Mouse (Mus musculus): ENCODE measurements around the gene Phactr4. TPM values are rescaled to one million over a fixed set of nuclear protein-coding genes. Genes with fewer than 3 reads are reported as not detected.

Phactr4 gene
- 22.3 and 31.8 TPM in 2 replicates for polyA plus RNA-seq (2014; fragmentation: Nextera tagmentation; extraction: Ambion mirVana)

DNA sequence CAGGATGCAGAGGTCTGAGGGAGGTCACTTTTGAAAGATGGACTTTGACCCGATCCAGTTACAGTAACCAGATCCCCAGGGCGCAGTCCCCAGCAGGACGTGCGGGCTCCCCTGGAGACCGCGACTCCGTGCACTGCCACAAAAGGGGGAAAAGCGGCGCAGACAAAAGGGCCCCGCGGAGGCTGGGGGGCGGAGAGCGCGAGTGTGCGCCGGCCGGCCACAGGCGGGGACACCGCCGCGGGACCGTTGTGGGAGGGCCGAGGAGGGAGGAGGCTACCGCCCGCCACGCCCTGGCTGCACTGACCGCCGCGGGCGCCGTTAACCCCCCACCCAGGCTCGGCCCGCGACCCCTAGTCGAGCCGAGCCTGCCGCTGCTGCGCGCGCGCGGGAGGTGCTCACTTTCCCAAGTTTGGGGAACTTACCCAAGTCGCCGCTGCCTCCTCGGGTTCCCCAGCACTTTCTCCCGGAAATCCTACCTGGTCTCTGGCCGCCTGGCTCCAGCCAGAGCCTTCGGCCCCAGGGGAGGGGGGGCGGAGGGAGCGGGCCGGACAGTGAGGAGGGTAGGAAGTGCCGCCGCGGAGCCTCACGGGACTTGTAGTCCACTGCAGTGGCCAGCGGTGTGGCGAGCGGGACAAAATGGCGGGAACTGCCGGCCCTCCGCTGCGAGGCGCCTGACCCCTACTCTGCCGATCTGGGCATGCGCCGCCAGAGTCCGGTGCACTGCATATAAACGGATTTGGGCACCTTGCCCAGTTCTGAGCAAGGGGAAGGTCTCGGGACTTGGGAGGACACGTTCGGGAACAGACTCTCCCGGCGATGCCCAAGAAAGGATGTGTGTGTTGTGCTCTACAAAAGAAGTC is at the start of gene Phactr4:
Phactr4 (minus strand) TSS at position 567 of the 860 bp plus-strand sequence.
- H3K9ac ChIP-seq (ENCODE audit: low read depth, low read length): peak within 1 kb of the TSS; percentile 78
- under 1% methylated on average over 65 of the region's 73 CpGs for WGBS
- H3K36me3 ChIP-seq (ENCODE audit: control insufficient read depth, insufficient read depth, low read length): no peaks in the 10 kb centered on the region
- H3K27ac ChIP-seq (ENCODE audit: low read depth, low read length): peak within 1 kb of the TSS; percentile 94
- peak within 1 kb of the TSS; percentile 56 for H3K4me3 ChIP-seq (ENCODE audit: low read length)
- H3K4me1 ChIP-seq (ENCODE audit: control insufficient read depth, insufficient read depth, low read length): peaks cover 10% of the 10 kb centered on the region
- H3K27me3 ChIP-seq (ENCODE audit: control insufficient read depth, insufficient read depth, low read length): no peaks in the 10 kb centered on the region
- no peaks in the 10 kb centered on the region; the same call in 1 of the 2 replicates for H3K9me3 ChIP-seq (ENCODE audit: control insufficient read depth, low read length)
- H3K4me2 ChIP-seq (replicated peaks; ENCODE audit: low read depth, low read length): peak within 1 kb of the TSS; percentile 45
- ATAC-seq (ENCODE audit: low FRiP score, low TSS enrichment): peak; percentile 98

DNA sequence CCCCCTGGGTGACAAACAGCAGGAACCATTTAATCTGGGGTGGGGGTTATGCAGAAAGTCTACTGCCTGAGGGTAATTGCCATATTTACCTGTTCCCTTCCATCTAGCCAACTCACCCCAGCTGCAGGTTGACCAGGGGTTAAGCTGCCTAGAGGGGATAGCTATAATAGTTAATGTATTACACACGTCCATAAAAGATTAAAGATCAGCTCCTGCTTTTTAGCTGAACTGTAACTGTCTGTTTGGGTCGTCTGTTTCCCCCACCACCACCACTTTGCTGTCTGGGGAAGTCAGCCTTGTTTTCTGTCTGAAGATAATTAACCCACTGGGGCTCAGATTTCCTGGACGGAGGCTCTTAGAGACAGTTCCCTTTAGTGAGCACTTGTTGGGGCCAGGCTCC is 47.6 kb upstream of the Phactr4 start:
- ATAC-seq (ENCODE audit: low FRiP score, low TSS enrichment): peak; percentile 37; the same call in 1 of the 2 replicates
- WGBS: 7% methylated on average over 3 of the region's 3 CpGs
- no peak overlapping the region for H3K9ac ChIP-seq (ENCODE audit: low read depth, low read length)
- H3K27me3 ChIP-seq (ENCODE audit: control insufficient read depth, insufficient read depth, low read length): no peaks in the 10 kb centered on the region
- no peaks in the 10 kb centered on the region for H3K36me3 ChIP-seq (ENCODE audit: control insufficient read depth, insufficient read depth, low read length)
- H3K4me2 ChIP-seq (replicated peaks; ENCODE audit: low read depth, low read length): no peak overlapping the region
- H3K4me3 ChIP-seq (ENCODE audit: low read length): no peak overlapping the region
- H3K9me3 ChIP-seq (ENCODE audit: control insufficient read depth, low read length): no peaks in the 10 kb centered on the region
- H3K27ac ChIP-seq (ENCODE audit: low read depth, low read length): peak overlapping the region; percentile 45; the same call in 1 of the 2 replicates
- H3K4me1 ChIP-seq (ENCODE audit: control insufficient read depth, insufficient read depth, low read length): no peaks in the 10 kb centered on the region

DNA sequence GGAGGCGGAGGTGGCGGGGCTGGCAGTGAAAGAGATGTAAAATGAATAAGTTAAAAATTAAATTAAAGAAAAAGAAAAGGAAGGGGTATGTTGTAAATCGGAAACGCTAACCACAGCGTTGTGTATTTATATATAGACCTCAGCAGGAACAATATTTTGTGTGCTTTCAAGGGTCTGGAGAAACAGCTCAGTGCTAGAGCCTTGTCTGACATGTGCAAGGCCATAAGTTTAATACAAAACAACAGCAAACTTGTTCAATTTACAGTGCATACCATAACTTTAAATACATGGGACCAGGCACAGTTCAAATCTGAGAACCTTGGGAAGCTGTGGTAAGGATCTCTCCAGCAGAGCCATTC is 41.9 kb upstream of the Phactr4 start:
- peak overlapping the region; percentile 86 for H3K4me2 ChIP-seq (replicated peaks; ENCODE audit: low read depth, low read length)
- H3K36me3 ChIP-seq (ENCODE audit: control insufficient read depth, insufficient read depth, low read length): peaks cover 24% of the 10 kb centered on the region
- H3K4me1 ChIP-seq (ENCODE audit: control insufficient read depth, insufficient read depth, low read length): peaks cover 13% of the 10 kb centered on the region
- no peak for ATAC-seq (ENCODE audit: low FRiP score, low TSS enrichment)
- H3K9me3 ChIP-seq (ENCODE audit: control insufficient read depth, low read length): no peaks in the 10 kb centered on the region
- 1% methylated on average over 5 of the region's 5 CpGs for WGBS
- H3K9ac ChIP-seq (ENCODE audit: low read depth, low read length): peak overlapping the region; percentile 91; the same call in 1 of the 2 replicates
- H3K27me3 ChIP-seq (ENCODE audit: control insufficient read depth, insufficient read depth, low read length): no peaks in the 10 kb centered on the region
- H3K27ac ChIP-seq (ENCODE audit: low read depth, low read length): no peak overlapping the region; the same call in 1 of the 2 replicates
- H3K4me3 ChIP-seq (ENCODE audit: low read length): peak overlapping the region; percentile 97

DNA sequence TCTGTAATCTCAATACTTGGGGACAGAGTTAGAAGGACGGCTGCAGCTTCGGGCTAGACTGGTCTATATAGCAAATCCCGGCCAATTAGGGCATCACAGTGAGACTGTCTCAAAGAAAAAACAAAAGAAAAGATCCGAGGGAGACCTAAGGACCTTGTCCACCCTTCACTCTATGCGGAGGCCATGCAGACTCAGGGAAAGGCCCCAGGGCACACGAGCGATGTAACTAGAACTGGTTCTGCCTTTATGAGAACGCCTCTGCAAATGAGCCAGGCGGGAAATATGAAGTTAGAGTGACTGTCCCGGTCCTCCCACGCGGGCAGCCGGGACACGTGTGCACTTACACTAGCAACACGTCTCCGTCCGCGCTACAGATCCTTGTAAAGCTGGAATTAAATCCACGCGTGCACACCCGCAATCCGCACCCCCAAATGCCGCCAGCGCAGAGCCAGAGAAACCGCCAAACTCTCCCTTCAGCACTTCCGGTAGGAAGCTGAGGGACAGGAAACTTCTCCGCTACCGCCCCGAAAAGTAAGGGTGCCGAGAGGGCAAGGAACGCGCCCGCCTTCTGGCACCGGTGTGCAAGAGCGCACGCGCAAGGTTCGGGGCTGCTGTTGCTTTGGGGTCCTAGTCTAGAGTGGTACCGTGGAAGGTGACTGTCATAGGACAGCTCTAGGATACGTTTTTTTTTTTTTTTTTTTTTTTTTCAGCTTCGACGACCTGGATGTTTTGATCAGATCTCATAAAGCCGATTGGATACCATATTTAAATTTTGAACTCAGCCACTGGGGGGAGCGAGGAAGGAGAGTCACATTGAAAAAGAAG is 41.4 kb upstream of the Phactr4 start, which contains the start of gene Med18:
Med18 (minus strand) TSS at position 492 of the 825 bp plus-strand sequence.
- H3K9me3 ChIP-seq (ENCODE audit: control insufficient read depth, low read length): no peaks in the 10 kb centered on the region
- H3K27ac ChIP-seq (ENCODE audit: low read depth, low read length): peak within 1 kb of the TSS; percentile 78
- H3K9ac ChIP-seq (ENCODE audit: low read depth, low read length): peak within 1 kb of the TSS; percentile 91
- H3K36me3 ChIP-seq (ENCODE audit: control insufficient read depth, insufficient read depth, low read length): peaks cover 27% of the 10 kb centered on the region
- under 1% methylated on average over 44 of the region's 44 CpGs for WGBS
- peak within 1 kb of the TSS; percentile 86 for H3K4me2 ChIP-seq (replicated peaks; ENCODE audit: low read depth, low read length)
- ATAC-seq (ENCODE audit: low FRiP score, low TSS enrichment): peak; percentile 92
- H3K27me3 ChIP-seq (ENCODE audit: control insufficient read depth, insufficient read depth, low read length): no peaks in the 10 kb centered on the region
- peaks cover 13% of the 10 kb centered on the region for H3K4me1 ChIP-seq (ENCODE audit: control insufficient read depth, insufficient read depth, low read length)
- H3K4me3 ChIP-seq (ENCODE audit: low read length): peak within 1 kb of the TSS; percentile 97

DNA sequence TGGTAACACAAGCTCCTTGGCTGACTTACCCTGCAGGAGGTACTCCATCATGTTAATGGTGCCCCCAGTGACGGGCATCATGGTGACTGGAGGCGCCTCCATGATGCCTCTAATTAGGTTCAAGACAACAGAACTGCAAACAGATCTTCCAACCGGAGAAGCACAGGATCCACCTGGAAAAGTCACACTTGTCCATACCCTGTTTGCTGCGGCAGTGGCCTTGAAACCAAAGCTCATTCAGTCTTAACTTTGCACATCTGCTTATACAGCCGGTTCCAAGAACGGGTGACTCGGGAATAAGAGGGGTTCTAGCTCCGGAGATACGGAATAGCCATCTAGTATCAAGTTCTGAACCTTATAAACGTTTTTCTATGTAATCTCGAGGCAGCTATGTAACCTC is 40.5 kb upstream of the Phactr4 start:
- Histone ChIP-seq H3K9me3 (ENCODE audit: control insufficient read depth, low read length) (no peaks in the 10 kb centered on the region), H3K4me1 (ENCODE audit: control insufficient read depth, insufficient read depth, low read length) (peaks cover 13% of the 10 kb centered on the region), H3K9ac (ENCODE audit: low read depth, low read length) (peak overlapping the region; percentile 91), H3K4me3 (ENCODE audit: low read length) (peak overlapping the region; percentile 97), H3K27ac (ENCODE audit: low read depth, low read length) (no peak overlapping the region), H3K36me3 (ENCODE audit: control insufficient read depth, insufficient read depth, low read length) (peaks cover 35% of the 10 kb centered on the region), H3K27me3 (ENCODE audit: control insufficient read depth, insufficient read depth, low read length) (no peaks in the 10 kb centered on the region), H3K4me2 (replicated peaks; ENCODE audit: low read depth, low read length) (peak overlapping the region; percentile 86)
- 5% methylated on average over 11 of the region's 11 CpGs for WGBS
- ATAC-seq (ENCODE audit: low FRiP score, low TSS enrichment): no peak

DNA sequence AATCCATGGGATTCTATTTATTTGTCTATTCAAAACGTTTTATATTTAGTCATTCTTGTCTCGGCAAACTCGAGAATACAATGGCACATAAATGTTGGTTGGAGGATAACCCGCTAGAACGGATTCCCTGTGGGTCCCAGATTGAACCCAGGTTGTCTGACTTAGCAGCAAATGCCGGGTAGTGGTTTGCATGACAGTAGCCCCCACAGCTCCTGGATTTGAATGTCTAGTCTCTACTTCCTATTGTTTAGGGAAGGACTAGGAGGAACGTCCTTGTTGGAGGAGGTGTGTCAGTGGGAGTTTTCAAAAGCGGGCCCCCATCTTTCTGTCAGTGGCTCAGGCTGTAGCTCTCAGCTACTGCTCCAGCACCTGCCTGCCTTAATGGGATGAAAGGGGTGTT is 37.9 kb upstream of the Phactr4 start:
- no peak overlapping the region for H3K4me2 ChIP-seq (replicated peaks; ENCODE audit: low read depth, low read length)
- no peak overlapping the region for H3K9ac ChIP-seq (ENCODE audit: low read depth, low read length)
- ATAC-seq (ENCODE audit: low FRiP score, low TSS enrichment): no peak
- H3K27me3 ChIP-seq (ENCODE audit: control insufficient read depth, insufficient read depth, low read length): no peaks in the 10 kb centered on the region
- H3K4me3 ChIP-seq (ENCODE audit: low read length): no peak overlapping the region
- WGBS: 93% methylated on average over 8 of the region's 8 CpGs
- H3K27ac ChIP-seq (ENCODE audit: low read depth, low read length): no peak overlapping the region
- H3K36me3 ChIP-seq (ENCODE audit: control insufficient read depth, insufficient read depth, low read length): peaks cover 47% of the 10 kb centered on the region
- H3K4me1 ChIP-seq (ENCODE audit: control insufficient read depth, insufficient read depth, low read length): peaks cover 13% of the 10 kb centered on the region
- no peaks in the 10 kb centered on the region for H3K9me3 ChIP-seq (ENCODE audit: control insufficient read depth, low read length)

DNA sequence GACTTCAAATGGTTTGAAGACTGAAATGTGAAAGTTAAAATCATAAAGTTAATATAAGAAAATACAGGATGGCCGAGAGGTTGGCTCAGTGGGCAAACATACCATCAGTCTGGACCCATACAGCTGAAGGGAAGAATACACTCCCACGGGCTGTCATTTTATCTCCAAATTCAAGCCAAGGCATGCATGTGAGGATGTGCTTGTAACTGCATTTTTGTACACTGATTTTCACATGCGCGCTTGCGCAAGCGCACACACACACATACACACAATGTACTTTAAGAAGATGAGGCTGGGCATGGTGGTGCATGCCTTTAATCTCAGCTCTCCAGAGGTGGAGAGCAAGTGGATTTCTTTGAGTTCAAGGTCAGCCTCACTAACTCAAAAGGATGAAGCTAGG is 33.3 kb upstream of the Phactr4 start:
- Histone ChIP-seq H3K4me2 (replicated peaks; ENCODE audit: low read depth, low read length) (no peak overlapping the region), H3K9me3 (ENCODE audit: control insufficient read depth, low read length) (no peaks in the 10 kb centered on the region), H3K4me3 (ENCODE audit: low read length) (no peak overlapping the region), H3K9ac (ENCODE audit: low read depth, low read length) (no peak overlapping the region), H3K27ac (ENCODE audit: low read depth, low read length) (no peak overlapping the region), H3K36me3 (ENCODE audit: control insufficient read depth, insufficient read depth, low read length) (peaks cover 35% of the 10 kb centered on the region), H3K27me3 (ENCODE audit: control insufficient read depth, insufficient read depth, low read length) (no peaks in the 10 kb centered on the region), H3K4me1 (ENCODE audit: control insufficient read depth, insufficient read depth, low read length) (no peaks in the 10 kb centered on the region)
- 87% methylated on average over 6 of the region's 6 CpGs for WGBS
- ATAC-seq (ENCODE audit: low FRiP score, low TSS enrichment): no peak

DNA sequence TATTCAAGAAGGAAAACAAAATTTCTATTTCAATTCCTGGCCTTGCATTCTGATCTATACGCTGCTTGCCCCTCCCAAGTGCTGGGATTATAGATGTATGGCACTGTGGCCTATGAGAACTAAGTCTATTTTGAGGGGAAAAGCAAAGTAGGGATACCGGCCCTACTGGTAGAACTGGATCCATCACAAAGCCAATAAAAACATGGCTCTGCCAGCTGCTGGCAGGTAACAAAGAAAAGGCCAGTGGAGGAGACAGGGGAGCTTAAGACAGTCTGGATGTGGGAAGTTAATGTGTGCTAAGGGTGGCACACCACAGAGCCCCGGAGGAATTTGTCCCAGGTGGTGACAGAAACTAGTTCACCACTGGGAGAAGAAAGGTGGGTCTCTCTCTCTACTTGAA is 32.9 kb upstream of the Phactr4 start:
- Histone ChIP-seq H3K9me3 (ENCODE audit: control insufficient read depth, low read length) (no peaks in the 10 kb centered on the region), H3K27me3 (ENCODE audit: control insufficient read depth, insufficient read depth, low read length) (no peaks in the 10 kb centered on the region), H3K4me1 (ENCODE audit: control insufficient read depth, insufficient read depth, low read length) (no peaks in the 10 kb centered on the region), H3K36me3 (ENCODE audit: control insufficient read depth, insufficient read depth, low read length) (peaks cover 31% of the 10 kb centered on the region), H3K27ac (ENCODE audit: low read depth, low read length) (no peak overlapping the region), H3K9ac (ENCODE audit: low read depth, low read length) (no peak overlapping the region), H3K4me3 (ENCODE audit: low read length) (no peak overlapping the region), H3K4me2 (replicated peaks; ENCODE audit: low read depth, low read length) (no peak overlapping the region)
- 78% methylated on average over 3 of the region's 3 CpGs for WGBS
- ATAC-seq (ENCODE audit: low FRiP score, low TSS enrichment): 0 out of 2 replicates have a peak, but pooled peaks have one; percentile 28

Data from kidney, embryonic 14.5 days (tissue).